Mouse (Mus musculus) midbrain, embryonic 16.5 days (tissue): ENCODE results near the gene Hnf1b. TPM values are rescaled to one million over a fixed set of nuclear protein-coding genes. Genes with fewer than 3 reads are reported as not detected.

Experiments used
- ATAC-seq: fragments of 200-750 bp; cut with Nextera tagmentation; 2 replicates; pipeline ENCODE4 v1.8.0; 2017; ENCODE audit warnings: moderate TSS enrichment
- H3K27ac ChIP-seq: fragments of 300-500 bp; sonication (generic); 2 replicates; pipeline ENCODE4 v1.5.1; 2014; ENCODE audit warnings: mild to moderate bottlenecking, low read length, mixed read lengths
- H3K27me3 ChIP-seq: fragments of 300-500 bp; sonication (generic); 2 replicates; pipeline ENCODE4 v1.6.1; 2014; ENCODE audit warnings: low read depth, low read length, mixed read lengths; ENCODE audit not compliant: control insufficient read depth, insufficient read depth
- H3K36me3 ChIP-seq: fragments of 300-500 bp; sonication (generic); 2 replicates; pipeline ENCODE4 v1.6.1; 2014; ENCODE audit warnings: mild to moderate bottlenecking, low read length, moderate library complexity, mixed read lengths; ENCODE audit not compliant: control insufficient read depth, insufficient read depth
- H3K4me1 ChIP-seq: fragments of 300-500 bp; sonication (generic); 2 replicates; pipeline ENCODE4 v1.6.1; 2014; ENCODE audit warnings: mild to moderate bottlenecking, low read length, mixed read lengths; ENCODE audit not compliant: control insufficient read depth, insufficient read depth
- H3K4me2 ChIP-seq: fragments of 300-500 bp; sonication (generic); 2 replicates; pipeline ENCODE4 v1.6.1; 2014; ENCODE audit warnings: mild to moderate bottlenecking, low read length, mixed read lengths
- H3K4me3 ChIP-seq: fragments of 300-500 bp; sonication (generic); 2 replicates; pipeline ENCODE4 v1.5.1; 2014; ENCODE audit warnings: low read depth, mild to moderate bottlenecking, low read length, moderate library complexity, mixed read lengths
- H3K9ac ChIP-seq: fragments of 300-500 bp; sonication (generic); 2 replicates; pipeline ENCODE4 v1.6.1; 2014; ENCODE audit warnings: low read depth, low read length, mixed read lengths
- H3K9me3 ChIP-seq: fragments of 300-500 bp; sonication (generic); replicated peaks from 2 replicates; pipeline ENCODE4 v1.6.1; 2014; ENCODE audit warnings: mild to moderate bottlenecking, low read length, mixed read lengths; ENCODE audit not compliant: control insufficient read depth, poor library complexity, severe bottlenecking
- WGBS: fragments of 180-500 bp; shearing (Covaris S2); extraction: QIAGEN DNeasy Blood & Tissue Kit; methylation state at CpG from one replicate; pipeline ENCODE4 v1.1.7; 2014; 5-methylcytosine and 5-hydroxymethylcytosine counted together
- polyA plus RNA-seq: library from polyadenylated mRNA; unstranded; fragments of >200 nt; fragmentation: Nextera tagmentation; extraction: Ambion mirVana; gene quantifications from 2 replicates; pipeline ENCODE4 v1.2.1, GENCODE M21; 2015

The Hnf1b gene
- polyA plus RNA-seq, 1 experiment from 2014 or later = 0.13 TPM

DNA sequence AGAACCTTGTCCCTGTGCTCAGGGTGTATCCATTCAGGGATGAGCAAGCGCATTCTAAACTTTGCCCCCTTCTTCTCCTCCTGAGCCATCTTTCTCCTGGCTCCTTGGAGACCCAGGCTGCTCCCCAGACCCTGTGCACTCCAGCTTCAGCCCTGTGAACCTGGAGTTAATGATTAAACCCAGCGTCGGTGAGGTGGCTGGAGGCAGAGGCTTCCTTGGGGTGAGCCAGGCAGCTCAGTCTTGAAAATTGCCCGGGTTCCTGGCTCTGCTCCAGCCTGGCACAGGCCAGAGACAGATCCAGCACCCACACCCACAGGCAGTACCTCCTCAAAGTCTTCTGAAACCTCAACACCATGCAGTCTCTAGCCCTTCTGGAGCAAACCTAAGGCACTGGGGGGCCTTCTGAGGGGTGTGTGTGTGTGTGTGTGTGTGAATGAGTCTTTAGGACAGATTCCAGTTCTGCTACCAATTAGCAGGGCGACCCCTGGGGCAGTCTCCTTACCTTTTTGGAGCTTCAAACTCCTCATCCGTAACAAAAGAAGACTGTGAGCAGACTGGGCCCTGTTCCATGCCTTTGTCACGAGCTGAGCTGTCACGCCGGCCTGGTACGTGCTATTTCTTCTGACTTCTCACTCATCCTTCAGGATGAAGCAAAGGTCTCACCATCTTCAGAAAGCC is 29.9 kb upstream of the Hnf1b start:
- Histone ChIP-seq H3K4me3 (no peak overlapping the region), H3K36me3 (no peaks in the 10 kb centered on the region), H3K27me3 (no peaks in the 10 kb centered on the region), H3K9me3 (no peaks in the 10 kb centered on the region), H3K4me1 (peaks cover 8% of the 10 kb centered on the region; the same call in 1 of the 2 replicates), H3K27ac (no peak overlapping the region), H3K9ac (no peak overlapping the region), H3K4me2 (no peak overlapping the region)
- no peak for ATAC-seq
- WGBS = 62% methylated on average over 10 of the region's 10 CpGs

DNA sequence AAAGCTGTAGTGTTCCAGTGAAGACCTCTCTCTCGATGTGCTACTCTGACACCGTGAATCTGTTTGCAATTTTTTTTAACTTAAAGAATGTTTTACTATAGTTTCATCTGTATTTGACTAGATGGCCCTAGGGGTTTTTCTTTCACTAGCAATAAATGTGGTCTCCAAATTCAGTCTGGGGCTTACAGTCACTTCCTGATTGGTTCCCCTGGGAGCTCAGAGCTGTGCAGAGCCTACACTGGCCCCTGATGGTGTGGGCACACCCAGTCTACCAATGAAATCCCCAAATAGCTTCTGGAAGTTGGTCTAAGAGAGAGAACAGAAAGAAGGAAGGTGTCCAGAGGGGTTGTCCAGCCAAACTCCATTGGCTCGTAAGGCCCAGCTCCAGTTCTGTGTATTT is 23.7 kb upstream of the Hnf1b start:
- Histone ChIP-seq H3K4me1 (no peaks in the 10 kb centered on the region), H3K27ac (no peak overlapping the region), H3K4me2 (no peak overlapping the region), H3K36me3 (no peaks in the 10 kb centered on the region), H3K4me3 (no peak overlapping the region), H3K9ac (no peak overlapping the region), H3K27me3 (no peaks in the 10 kb centered on the region), H3K9me3 (no peaks in the 10 kb centered on the region)
- WGBS = 89% methylated on average over 3 of the region's 3 CpGs
- no peak for ATAC-seq

DNA sequence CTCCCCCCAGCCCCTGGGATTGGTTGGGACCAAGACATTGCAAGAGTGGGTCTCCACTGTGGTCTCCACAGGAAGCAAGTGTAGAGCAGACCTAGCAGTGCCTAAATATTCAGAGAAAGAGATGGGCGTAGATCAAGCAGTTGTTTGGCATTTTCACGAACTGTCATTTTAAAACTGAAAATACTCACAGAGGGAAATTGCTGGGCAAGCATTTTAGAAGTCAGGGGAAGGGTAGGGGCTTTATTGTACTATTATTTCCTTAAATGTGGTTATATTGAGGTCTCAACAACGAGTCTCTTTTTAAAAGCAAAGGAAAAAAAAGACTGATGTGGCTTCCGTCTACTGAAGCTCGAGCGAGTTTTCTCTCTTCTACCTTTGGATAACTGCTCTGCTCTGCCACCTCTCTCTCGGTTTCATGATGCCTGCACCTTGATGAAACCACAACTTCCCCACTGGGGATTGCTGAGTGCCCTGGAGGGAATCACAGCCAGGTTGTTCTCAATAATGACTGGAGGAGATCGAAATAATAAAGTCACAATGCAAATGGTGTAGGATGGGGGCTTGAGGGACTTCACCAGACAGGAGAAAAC is 21.2 kb upstream of the Hnf1b start:
- Histone ChIP-seq H3K27me3 (no peaks in the 10 kb centered on the region), H3K36me3 (no peaks in the 10 kb centered on the region), H3K4me2 (no peak overlapping the region), H3K4me1 (no peaks in the 10 kb centered on the region), H3K9ac (no peak overlapping the region), H3K9me3 (no peaks in the 10 kb centered on the region), H3K4me3 (no peak overlapping the region), H3K27ac (no peak overlapping the region)
- no peak for ATAC-seq
- whole genome bisulfite sequencing = 83% methylated on average over 8 of the region's 8 CpGs

DNA sequence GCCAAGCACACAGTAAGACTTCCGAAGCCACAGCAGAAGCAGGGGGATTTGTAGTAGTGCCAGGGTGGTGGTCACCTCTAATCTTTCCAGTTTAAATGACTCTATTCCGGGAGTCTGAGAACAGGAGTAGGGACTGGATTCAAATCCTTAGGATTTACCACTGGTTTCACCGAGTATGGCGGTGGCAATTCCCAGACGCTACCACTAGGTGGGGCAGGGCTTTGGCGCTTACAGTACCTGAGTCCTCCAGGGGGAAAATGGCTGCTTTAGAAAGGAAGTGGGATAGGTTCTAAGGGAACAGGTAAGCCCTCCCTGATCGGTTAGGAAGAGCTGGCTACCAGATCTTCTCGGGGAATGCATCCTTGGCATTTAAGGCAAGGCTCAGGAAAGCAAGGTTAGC is 17.5 kb upstream of the Hnf1b start:
- Histone ChIP-seq H3K9ac (no peak overlapping the region), H3K36me3 (no peaks in the 10 kb centered on the region), H3K9me3 (no peaks in the 10 kb centered on the region), H3K4me1 (no peaks in the 10 kb centered on the region), H3K27ac (no peak overlapping the region), H3K27me3 (no peaks in the 10 kb centered on the region; the same call in 1 of the 2 replicates), H3K4me2 (no peak overlapping the region), H3K4me3 (no peak overlapping the region)
- WGBS = 43% methylated on average over 8 of the region's 8 CpGs
- no peak for ATAC-seq

DNA sequence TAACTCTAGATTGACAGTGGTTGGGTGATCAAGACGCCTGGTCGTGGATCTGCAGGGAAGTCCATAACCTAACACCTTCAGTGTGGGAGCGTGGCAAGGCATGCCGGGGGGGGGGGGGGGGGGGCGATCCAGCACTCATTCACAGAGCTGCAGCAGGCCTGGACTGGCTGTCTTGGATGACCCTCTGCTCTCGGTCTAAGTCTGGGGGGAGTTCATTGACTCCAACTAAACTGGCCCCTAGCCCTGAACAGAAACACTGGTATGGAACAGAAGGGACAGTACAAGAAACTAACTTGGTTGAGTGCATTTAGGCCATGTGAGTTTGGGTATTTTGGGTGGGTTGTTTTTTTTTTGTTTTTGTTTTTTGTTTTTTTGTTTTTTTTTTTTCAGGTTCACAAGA is 16.3 kb upstream of the Hnf1b start:
- Histone ChIP-seq H3K4me3 (no peak overlapping the region), H3K27ac (no peak overlapping the region), H3K4me1 (no peaks in the 10 kb centered on the region), H3K36me3 (no peaks in the 10 kb centered on the region), H3K27me3 (no peaks in the 10 kb centered on the region; the same call in 1 of the 2 replicates), H3K9ac (no peak overlapping the region), H3K4me2 (no peak overlapping the region), H3K9me3 (no peaks in the 10 kb centered on the region)
- 83% methylated on average over 6 of the region's 6 CpGs for WGBS
- ATAC-seq = no peak

- Histone ChIP-seq H3K9me3 (no peaks in the 10 kb centered on the region), H3K4me2 (no peak overlapping the region), H3K4me1 (no peaks in the 10 kb centered on the region), H3K27me3 (no peaks in the 10 kb centered on the region; the same call in 1 of the 2 replicates), H3K27ac (no peak overlapping the region), H3K36me3 (no peaks in the 10 kb centered on the region), H3K9ac (no peak overlapping the region), H3K4me3 (no peak overlapping the region)
- no peak for ATAC-seq
- WGBS = 78% methylated on average over 14 of the region's 14 CpGs
These were observed 15.8 kb upstream of the Hnf1b start for GRCm38 (mm10) chr11:83833959-83834496.

GRCm38 (mm10) chr11:83839451-83839850 is 10.4 kb upstream of the Hnf1b start:
- Histone ChIP-seq H3K9me3 (no peaks in the 10 kb centered on the region), H3K4me2 (no peak overlapping the region), H3K4me1 (no peaks in the 10 kb centered on the region), H3K9ac (no peak overlapping the region), H3K27ac (no peak overlapping the region), H3K27me3 (no peaks in the 10 kb centered on the region; the same call in 1 of the 2 replicates), H3K4me3 (no peak overlapping the region), H3K36me3 (no peaks in the 10 kb centered on the region)
- ATAC-seq = no peak
- WGBS = 89% methylated on average over 6 of the region's 6 CpGs

GRCm38 (mm10) chr11:83843534-83843933 is 6.3 kb upstream of the Hnf1b start:
- Histone ChIP-seq H3K27ac (no peak overlapping the region), H3K27me3 (peaks cover 15% of the 10 kb centered on the region), H3K36me3 (no peaks in the 10 kb centered on the region), H3K4me1 (no peaks in the 10 kb centered on the region), H3K4me2 (no peak overlapping the region), H3K9me3 (no peaks in the 10 kb centered on the region), H3K4me3 (no peak overlapping the region), H3K9ac (no peak overlapping the region)
- 98% methylated on average over 6 of the region's 6 CpGs for WGBS
- ATAC-seq = no peak

GRCm38 (mm10) chr11:83850586-83851272 is 866 bp downstream of the Hnf1b start:
- ATAC-seq = no peak
- WGBS = 1% methylated on average over 24 of the region's 24 CpGs
- H3K9me3 ChIP-seq = no peaks in the 10 kb centered on the region
- H3K27ac ChIP-seq = no peak overlapping the region
- peaks cover 34% of the 10 kb centered on the region for H3K27me3 ChIP-seq
- no peak overlapping the region for H3K4me3 ChIP-seq
- H3K4me1 ChIP-seq = no peaks in the 10 kb centered on the region; the same call in 1 of the 2 replicates
- H3K9ac ChIP-seq = no peak overlapping the region
- H3K36me3 ChIP-seq = no peaks in the 10 kb centered on the region
- H3K4me2 ChIP-seq = no peak overlapping the region
